Mouse (Mus musculus) liver, embryonic 11.5 days (tissue): ENCODE measurements around the gene Gm6351. TPM values are rescaled to one million over a fixed set of nuclear protein-coding genes. Genes with fewer than 3 reads are reported as not detected.
"Not testable (repeated sequence)": the region's sequence is repeated elsewhere in the genome, so short reads cannot be mapped to it uniquely, and the experiment has no call there.

Experiments
- ATAC-seq: fragments of 200-750 bp; cut with Nextera tagmentation; replicated peaks from 2 replicates; pipeline ENCODE4 v1.8.0; 2017; ENCODE audit warnings: moderate number of reproducible peaks, mild to moderate bottlenecking, moderate TSS enrichment, moderate library complexity; ENCODE audit not compliant: low FRiP score
- DNase-seq: peaks from one replicate; pipeline ENCODE4 v3.0.0-alpha.2; 2017; ENCODE audit warnings: low spot score
- H3K27ac ChIP-seq: fragments of 300-500 bp; sonication (generic); 2 replicates; pipeline ENCODE4 v1.5.1; 2014; ENCODE audit warnings: mild to moderate bottlenecking, low read depth, low read length, control low read depth
- H3K27me3 ChIP-seq: fragments of 300-500 bp; sonication (generic); replicated peaks from 2 replicates; pipeline ENCODE4 v1.6.1; 2014; ENCODE audit warnings: low read length, mixed read lengths; ENCODE audit not compliant: control insufficient read depth, insufficient read depth
- H3K36me3 ChIP-seq: fragments of 300-500 bp; sonication (generic); 2 replicates; pipeline ENCODE4 v1.6.1; 2014; ENCODE audit warnings: mild to moderate bottlenecking, low read length, moderate library complexity, mixed read lengths; ENCODE audit not compliant: control insufficient read depth, insufficient read depth
- H3K4me1 ChIP-seq: fragments of 300-500 bp; sonication (generic); replicated peaks from 2 replicates; pipeline ENCODE4 v1.6.1; 2014; ENCODE audit warnings: low read length, mixed read lengths; ENCODE audit not compliant: control insufficient read depth, insufficient read depth
- H3K4me2 ChIP-seq: fragments of 300-500 bp; sonication (generic); 2 replicates; pipeline ENCODE4 v1.6.1; 2014; ENCODE audit warnings: mild to moderate bottlenecking, control low read depth, moderate library complexity
- H3K4me3 ChIP-seq: fragments of 300-500 bp; sonication (generic); 2 replicates; pipeline ENCODE4 v1.5.1; 2014; ENCODE audit warnings: low read depth, low read length, control low read depth
- H3K9ac ChIP-seq: fragments of 300-500 bp; sonication (generic); 2 replicates; pipeline ENCODE4 v1.6.1; 2014; ENCODE audit warnings: low read depth, low read length, control low read depth
- H3K9me3 ChIP-seq: fragments of 300-500 bp; sonication (generic); 2 replicates; pipeline ENCODE4 v1.6.1; 2016; ENCODE audit warnings: low read length, inconsistent platforms, mixed read lengths; ENCODE audit not compliant: control insufficient read depth
- WGBS: fragments of 180-500 bp; shearing (Covaris S2); extraction: QIAGEN DNeasy Blood & Tissue Kit; methylation state at CpG from one replicate; pipeline ENCODE4 v1.1.7; 2014; 5-methylcytosine and 5-hydroxymethylcytosine counted together
- polyA plus RNA-seq: library from polyadenylated mRNA; unstranded; fragments of >200 nt; fragmentation: Nextera tagmentation; extraction: Ambion mirVana; gene quantifications from 2 replicates; pipeline ENCODE4 v1.2.1, GENCODE M21; 2014

Gm6351 gene
- polyA plus RNA-seq = not detected in 2 replicates

GRCm38 (mm10) chr5:94076085-94076484 is at the start of gene Gm6351:
Gm6351 (plus strand) TSS chr5:94076385.
- H3K36me3 ChIP-seq, H3K9ac ChIP-seq, H3K27ac ChIP-seq, H3K4me2 ChIP-seq, ATAC-seq, H3K27me3 ChIP-seq, H3K4me1 ChIP-seq, H3K9me3 ChIP-seq, H3K4me3 ChIP-seq, DNase-seq: not testable (repeated sequence)
- WGBS = no CpG with 5 or more reads among the region's 3 CpGs

DNA sequence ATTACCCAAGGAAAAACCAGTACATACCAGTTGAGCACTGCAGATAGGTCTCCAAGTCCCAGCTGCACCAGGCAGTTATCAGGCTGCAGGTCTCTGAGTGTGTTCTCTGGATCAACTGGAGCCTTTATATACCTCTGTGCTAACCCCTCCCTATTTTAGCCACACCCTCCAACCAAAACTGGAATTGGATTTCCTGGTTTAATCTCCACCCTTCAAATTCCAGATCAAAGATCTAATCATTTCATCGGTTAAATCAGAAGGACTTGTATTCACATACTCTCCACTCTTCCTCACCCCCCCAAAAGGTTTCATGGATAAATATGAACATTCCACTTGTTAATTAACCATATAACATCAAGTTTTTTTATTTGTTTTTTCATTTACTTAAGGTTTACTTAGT is 5.7 kb upstream of the Gm6351 start, which contains the start of gene BC061212:
BC061212 (minus strand) TSS at position 101 of the 400 bp plus-strand sequence.
- H3K27me3 ChIP-seq, DNase-seq, H3K4me1 ChIP-seq, H3K4me3 ChIP-seq, H3K36me3 ChIP-seq, ATAC-seq, H3K9ac ChIP-seq, H3K27ac ChIP-seq, H3K9me3 ChIP-seq, H3K4me2 ChIP-seq: not testable (repeated sequence)
- no CpG with 5 or more reads among the region's 1 CpGs for WGBS

Other genes with a start within 250 kb of the Gm6351 start
- gene Gm7792, start 232.6 kb upstream of the Gm6351 start, polyA plus RNA-seq = not detected in 2 replicates
- not detected in 2 replicates for gene Gm16429, start 147.3 kb upstream of the Gm6351 start, polyA plus RNA-seq
- gene BC061212, start 5.8 kb upstream of the Gm6351 start, polyA plus RNA-seq = not detected in 2 replicates
- not detected in 2 replicates for gene Gm3106, start 141.6 kb downstream of the Gm6351 start, polyA plus RNA-seq
- gene A430089I19Rik, start 230.4 kb downstream of the Gm6351 start, polyA plus RNA-seq = 0.21 and 0.35 TPM in 2 replicates
- not detected in 2 replicates for gene Gm6502, start 238.1 kb downstream of the Gm6351 start, polyA plus RNA-seq